Mouse (Mus musculus) hindbrain, postnatal 0 days (tissue): ENCODE measurements around the gene Fndc3b. TPM values are rescaled to one million over a fixed set of nuclear protein-coding genes. Genes with fewer than 3 reads are reported as not detected.
A peak's percentile ranks its signal among the peaks of the same experiment; 100 is the strongest.

Experiments used
- ATAC-seq: fragments of 200-750 bp; cut with Nextera tagmentation; 2 replicates; pipeline ENCODE4 v1.8.0; 2017; ENCODE audit warnings: mild to moderate bottlenecking, moderate TSS enrichment, moderate library complexity
- DNase-seq: peaks from one replicate; pipeline ENCODE4 v3.0.0-alpha.2; 2015; ENCODE audit warnings: low spot score
- H3K27ac ChIP-seq: fragments of 300-500 bp; sonication (generic); 2 replicates; pipeline ENCODE4 v1.5.1; 2014; ENCODE audit warnings: mild to moderate bottlenecking
- H3K27me3 ChIP-seq: fragments of 300-500 bp; sonication (generic); 2 replicates; pipeline ENCODE4 v1.6.1; 2014; ENCODE audit warnings: low read length, mixed read lengths; ENCODE audit not compliant: insufficient read depth
- H3K36me3 ChIP-seq: fragments of 300-500 bp; sonication (generic); 2 replicates; pipeline ENCODE4 v1.6.1; 2014; ENCODE audit warnings: low read length, mixed read lengths; ENCODE audit not compliant: insufficient read depth
- H3K4me1 ChIP-seq: fragments of 300-500 bp; sonication (generic); 2 replicates; pipeline ENCODE4 v1.6.1; 2014; ENCODE audit warnings: antibody characterized with exemption, low read length, mixed read lengths; ENCODE audit not compliant: insufficient read depth
- H3K4me2 ChIP-seq: fragments of 300-500 bp; sonication (generic); 2 replicates; pipeline ENCODE4 v1.6.1; 2014; ENCODE audit warnings: low read depth, mild to moderate bottlenecking, low read length, moderate library complexity, mixed read lengths
- H3K4me3 ChIP-seq: fragments of 300-500 bp; sonication (generic); 2 replicates; pipeline ENCODE4 v1.5.1; 2014; ENCODE audit warnings: low read length
- H3K9ac ChIP-seq: fragments of 300-500 bp; sonication (generic); replicated peaks from 2 replicates; pipeline ENCODE4 v1.6.1; 2014; ENCODE audit warnings: mild to moderate bottlenecking, low read length, moderate library complexity, mixed read lengths
- H3K9me3 ChIP-seq: fragments of 300-500 bp; sonication (generic); 2 replicates; pipeline ENCODE4 v1.6.1; 2016; ENCODE audit warnings: low read length, mixed read lengths
- CTCF ChIP-seq: IDR thresholded peaks from 2 replicates; pipeline ENCODE4 v1.5.1; 2016; ENCODE audit warnings: antibody characterized with exemption, control low read depth, low read depth
- WGBS: fragments of 180-500 bp; shearing (Covaris S2); extraction: QIAGEN DNeasy Blood & Tissue Kit; methylation state at CpG from one replicate; pipeline ENCODE4 v1.1.7; 2014; 5-methylcytosine and 5-hydroxymethylcytosine counted together
- polyA plus RNA-seq: library from polyadenylated mRNA; unstranded; fragments of >200 nt; fragmentation: Nextera tagmentation; extraction: Ambion mirVana; gene quantifications from 2 replicates; pipeline ENCODE4 v1.2.1, GENCODE M21; 2015
- total RNA-seq: library from RNA; depleted of rRNA; stranded (reverse); fragments of >200 nt; gene quantifications from 2 replicates; pipeline ENCODE4 v1.2.3, GENCODE M21; 2014

Gene Fndc3b
- total and polyA plus RNA-seq, 2 experiments from 2014 or later = 4.6 to 16.0 TPM

DNA sequence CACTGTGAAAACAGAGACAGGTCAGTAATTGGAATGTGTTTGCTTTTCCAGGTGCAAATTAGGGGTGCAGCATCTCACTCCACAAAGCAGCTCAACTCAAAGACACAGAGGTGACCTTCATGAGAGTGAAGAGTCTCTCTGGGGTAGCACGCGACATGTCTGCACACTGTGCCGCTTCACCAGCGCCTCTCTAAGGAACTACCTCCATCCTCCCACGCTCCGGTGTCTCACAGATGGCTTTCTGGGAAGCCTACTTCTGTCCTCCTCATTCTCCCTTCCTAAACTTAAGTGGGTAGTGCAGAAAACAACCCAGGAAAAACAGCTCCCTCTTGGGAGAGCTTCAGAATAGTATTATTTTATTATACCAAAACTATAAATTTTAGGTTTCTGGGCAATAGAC, 12.4 kb downstream of the Fndc3b start:
- WGBS = 97% methylated on average over 6 of the region's 6 CpGs
- Histone ChIP-seq H3K36me3 (no peaks in the 10 kb centered on the region), H3K9ac (no peak overlapping the region), H3K4me1 (no peaks in the 10 kb centered on the region), H3K4me2 (no peak overlapping the region), H3K27ac (no peak overlapping the region), H3K9me3 (no peaks in the 10 kb centered on the region), H3K27me3 (no peaks in the 10 kb centered on the region), H3K4me3 (no peak overlapping the region)
- no peak for DNase-seq
- no peak for TF ChIP-seq CTCF
- ATAC-seq = no peak

DNA sequence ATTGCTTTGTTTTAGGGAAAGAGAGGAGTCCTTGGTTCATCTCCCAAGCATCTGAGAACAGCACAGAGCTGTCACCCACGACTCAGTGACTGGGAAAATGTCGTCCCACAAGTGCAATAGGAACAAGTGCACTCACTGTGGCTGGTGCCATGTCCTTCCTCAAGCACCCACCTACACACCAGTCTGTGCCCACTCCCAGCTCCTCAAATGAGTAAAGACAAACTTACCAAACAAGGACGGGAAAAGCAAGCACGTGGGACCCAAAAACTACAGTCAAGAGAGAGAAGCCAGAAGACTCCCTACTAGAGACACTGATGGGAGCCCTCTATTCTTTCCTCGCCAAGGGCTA, 14.7 kb downstream of the Fndc3b start:
- 78% methylated on average over 5 of the region's 5 CpGs for WGBS
- Histone ChIP-seq H3K4me1 (no peaks in the 10 kb centered on the region), H3K4me2 (no peak overlapping the region), H3K27me3 (no peaks in the 10 kb centered on the region), H3K9me3 (no peaks in the 10 kb centered on the region), H3K27ac (no peak overlapping the region), H3K36me3 (no peaks in the 10 kb centered on the region), H3K4me3 (no peak overlapping the region), H3K9ac (no peak overlapping the region)
- DNase-seq (no peak), ATAC-seq (no peak)
- TF ChIP-seq CTCF = no peak

DNA sequence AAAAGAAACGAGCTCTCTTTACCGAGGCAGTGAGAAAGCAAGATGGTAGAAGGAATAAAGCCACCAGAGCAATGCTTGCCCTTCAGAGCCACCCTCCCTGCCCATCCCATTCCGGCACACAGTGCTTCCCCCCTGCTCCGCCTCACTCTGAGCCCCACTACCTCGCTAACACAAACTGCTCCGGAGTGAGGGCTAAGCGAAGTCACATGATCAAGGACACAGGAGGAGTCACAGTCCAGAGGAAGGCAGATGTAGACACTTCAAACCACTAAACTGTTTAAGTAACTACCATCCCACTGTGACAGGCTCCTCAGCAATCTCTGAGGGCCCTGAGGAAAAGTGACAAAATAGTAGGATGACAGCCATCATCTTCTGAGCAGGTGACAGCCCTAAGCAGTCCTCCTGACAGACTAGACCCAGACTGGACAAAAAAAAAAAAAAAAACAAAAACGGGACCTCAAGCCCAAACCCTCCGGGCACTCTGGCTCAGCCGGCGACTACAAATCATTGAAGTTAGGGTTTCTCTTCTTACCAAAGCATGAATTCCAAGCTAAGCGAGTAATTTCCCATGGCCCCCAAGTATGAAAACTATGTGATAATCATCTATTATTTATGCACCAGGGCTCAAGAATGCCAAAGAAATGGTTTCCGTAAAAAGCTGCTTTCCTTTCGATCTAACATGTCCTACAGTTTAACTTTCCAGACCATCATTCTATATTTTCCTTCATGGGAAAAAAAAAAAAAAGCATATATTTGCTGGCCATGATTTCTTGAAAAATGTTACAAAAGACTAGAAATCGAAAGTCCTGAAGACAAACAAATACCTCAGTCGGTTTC, 15.3 kb downstream of the Fndc3b start:
- Histone ChIP-seq H3K27ac (no peak overlapping the region), H3K36me3 (no peaks in the 10 kb centered on the region), H3K9ac (no peak overlapping the region), H3K9me3 (no peaks in the 10 kb centered on the region), H3K4me2 (no peak overlapping the region), H3K4me1 (no peaks in the 10 kb centered on the region), H3K4me3 (no peak overlapping the region), H3K27me3 (no peaks in the 10 kb centered on the region)
- no peak for TF ChIP-seq CTCF
- WGBS = 69% methylated on average over 16 of the region's 16 CpGs
- ATAC-seq = no peak
- no peak for DNase-seq

DNA sequence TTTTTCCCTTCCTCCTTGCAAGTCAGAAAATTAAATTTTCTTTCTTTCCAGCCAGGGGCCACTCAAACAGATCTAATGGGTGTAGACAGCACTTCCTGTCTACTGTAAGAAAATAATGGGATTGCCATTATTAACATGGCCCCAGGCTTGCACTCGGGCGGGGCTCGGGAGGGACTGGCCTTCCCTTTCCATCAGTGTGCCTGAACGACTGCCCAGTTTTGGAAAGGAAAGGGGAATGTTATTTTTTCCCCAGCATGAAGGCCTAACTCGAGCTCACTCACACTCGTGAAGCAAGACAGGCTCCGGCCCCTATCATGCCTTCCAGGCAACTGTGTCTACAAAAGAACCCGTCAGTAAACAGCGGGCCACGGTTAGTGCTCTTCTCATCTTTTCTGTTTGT, 16.5 kb downstream of the Fndc3b start:
- Histone ChIP-seq H3K36me3 (no peaks in the 10 kb centered on the region), H3K27ac (no peak overlapping the region), H3K4me1 (peaks cover 12% of the 10 kb centered on the region), H3K27me3 (no peaks in the 10 kb centered on the region), H3K9ac (no peak overlapping the region), H3K9me3 (no peaks in the 10 kb centered on the region), H3K4me3 (no peak overlapping the region), H3K4me2 (no peak overlapping the region)
- TF ChIP-seq CTCF = no peak
- DNase-seq (no peak), ATAC-seq (no peak)
- WGBS = 81% methylated on average over 10 of the region's 10 CpGs

DNA sequence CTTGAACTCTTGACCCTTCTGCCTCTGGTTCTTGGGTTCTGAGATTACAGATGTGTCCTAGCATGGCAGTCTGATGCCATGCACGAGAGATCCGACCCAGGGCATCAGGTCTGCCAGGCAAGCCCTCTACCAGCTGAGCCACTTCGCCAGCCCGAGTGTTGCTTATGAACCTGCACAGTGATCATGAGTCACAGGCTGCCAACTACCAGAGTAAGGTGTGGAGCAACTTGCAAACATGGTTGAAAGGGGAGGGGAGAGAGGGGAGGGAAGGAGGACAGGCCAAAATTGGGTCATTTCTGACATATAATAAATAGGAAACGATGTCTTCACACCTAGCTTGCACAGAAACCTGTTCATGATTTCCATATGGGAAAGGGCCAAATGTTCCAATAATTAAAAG, 17.0 kb downstream of the Fndc3b start:
- WGBS = 93% methylated on average over 5 of the region's 5 CpGs
- Histone ChIP-seq H3K9me3 (no peaks in the 10 kb centered on the region), H3K36me3 (no peaks in the 10 kb centered on the region), H3K4me1 (peaks cover 16% of the 10 kb centered on the region), H3K9ac (no peak overlapping the region), H3K27me3 (no peaks in the 10 kb centered on the region), H3K27ac (no peak overlapping the region), H3K4me3 (no peak overlapping the region), H3K4me2 (no peak overlapping the region)
- ATAC-seq (no peak), DNase-seq (no peak)
- no peak for TF ChIP-seq CTCF

DNA sequence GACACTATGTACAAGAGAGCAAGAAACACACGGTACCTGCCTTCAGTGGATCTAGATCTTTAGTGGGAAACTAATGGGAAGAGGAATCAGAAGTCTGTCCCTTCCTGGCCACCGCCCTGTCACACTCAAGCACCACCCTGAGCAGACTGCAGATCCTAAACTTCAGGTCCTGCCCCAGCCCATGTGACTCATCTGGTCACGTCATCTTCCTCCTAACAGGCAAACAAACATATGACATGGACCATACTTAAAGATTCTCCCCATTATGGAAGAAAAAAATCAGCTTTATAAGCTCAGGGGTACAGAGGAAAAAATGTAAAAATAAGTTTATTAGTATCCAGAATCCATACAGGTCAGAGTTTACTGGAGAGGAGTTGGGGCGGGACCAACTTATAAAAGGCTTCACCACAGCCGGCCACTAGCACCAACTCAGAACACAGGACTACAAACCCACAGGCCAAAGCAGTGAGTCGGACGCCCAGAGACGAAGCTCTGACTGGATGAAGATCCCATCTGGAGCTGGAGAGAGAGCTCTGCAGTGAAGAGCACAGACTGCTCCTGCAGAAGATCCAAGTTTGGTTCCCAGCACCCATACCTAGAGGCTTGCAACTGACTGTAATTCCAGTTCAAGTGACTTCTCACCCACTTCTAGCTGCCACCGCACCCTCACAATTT, 19.5 kb downstream of the Fndc3b start:
- Histone ChIP-seq H3K4me3 (no peak overlapping the region), H3K9me3 (no peaks in the 10 kb centered on the region), H3K4me2 (no peak overlapping the region), H3K4me1 (peaks cover 17% of the 10 kb centered on the region), H3K27me3 (no peaks in the 10 kb centered on the region), H3K9ac (no peak overlapping the region), H3K36me3 (no peaks in the 10 kb centered on the region), H3K27ac (no peak overlapping the region)
- TF ChIP-seq CTCF = no peak
- no peak for ATAC-seq
- DNase-seq = no peak
- WGBS = 86% methylated on average over 9 of the region's 9 CpGs

DNA sequence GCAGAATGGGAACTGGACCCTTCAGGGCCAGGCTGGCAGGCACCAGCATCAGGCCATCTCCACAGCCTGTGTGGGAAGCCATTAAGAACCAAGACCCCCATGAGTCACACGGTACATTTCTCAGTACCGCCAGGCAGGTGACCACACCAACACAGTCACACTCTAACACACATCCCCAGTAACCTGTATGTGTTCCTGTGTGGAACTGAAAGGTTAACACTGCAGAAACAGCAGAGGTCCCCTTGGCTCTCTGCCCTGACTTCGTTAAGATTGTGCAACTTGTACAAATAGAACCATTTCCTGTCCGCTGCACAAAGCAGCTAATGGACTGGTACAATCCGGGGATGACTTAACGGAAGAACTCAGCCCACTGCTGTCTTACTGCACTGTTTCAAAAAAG, 21.1 kb downstream of the Fndc3b start:
- ATAC-seq (peak; percentile 61), DNase-seq (peak; percentile 72)
- Histone ChIP-seq H3K36me3 (no peaks in the 10 kb centered on the region), H3K9me3 (no peaks in the 10 kb centered on the region), H3K27me3 (no peaks in the 10 kb centered on the region), H3K9ac (no peak overlapping the region), H3K27ac (peak overlapping the region; percentile 62; the same call in 1 of the 2 replicates), H3K4me3 (no peak overlapping the region), H3K4me2 (no peak overlapping the region), H3K4me1 (peaks cover 17% of the 10 kb centered on the region)
- WGBS = 45% methylated on average over 6 of the region's 6 CpGs
- no peak for TF ChIP-seq CTCF
